Mouse (Mus musculus): ENCODE results near the gene Slc7a8.

DNA sequence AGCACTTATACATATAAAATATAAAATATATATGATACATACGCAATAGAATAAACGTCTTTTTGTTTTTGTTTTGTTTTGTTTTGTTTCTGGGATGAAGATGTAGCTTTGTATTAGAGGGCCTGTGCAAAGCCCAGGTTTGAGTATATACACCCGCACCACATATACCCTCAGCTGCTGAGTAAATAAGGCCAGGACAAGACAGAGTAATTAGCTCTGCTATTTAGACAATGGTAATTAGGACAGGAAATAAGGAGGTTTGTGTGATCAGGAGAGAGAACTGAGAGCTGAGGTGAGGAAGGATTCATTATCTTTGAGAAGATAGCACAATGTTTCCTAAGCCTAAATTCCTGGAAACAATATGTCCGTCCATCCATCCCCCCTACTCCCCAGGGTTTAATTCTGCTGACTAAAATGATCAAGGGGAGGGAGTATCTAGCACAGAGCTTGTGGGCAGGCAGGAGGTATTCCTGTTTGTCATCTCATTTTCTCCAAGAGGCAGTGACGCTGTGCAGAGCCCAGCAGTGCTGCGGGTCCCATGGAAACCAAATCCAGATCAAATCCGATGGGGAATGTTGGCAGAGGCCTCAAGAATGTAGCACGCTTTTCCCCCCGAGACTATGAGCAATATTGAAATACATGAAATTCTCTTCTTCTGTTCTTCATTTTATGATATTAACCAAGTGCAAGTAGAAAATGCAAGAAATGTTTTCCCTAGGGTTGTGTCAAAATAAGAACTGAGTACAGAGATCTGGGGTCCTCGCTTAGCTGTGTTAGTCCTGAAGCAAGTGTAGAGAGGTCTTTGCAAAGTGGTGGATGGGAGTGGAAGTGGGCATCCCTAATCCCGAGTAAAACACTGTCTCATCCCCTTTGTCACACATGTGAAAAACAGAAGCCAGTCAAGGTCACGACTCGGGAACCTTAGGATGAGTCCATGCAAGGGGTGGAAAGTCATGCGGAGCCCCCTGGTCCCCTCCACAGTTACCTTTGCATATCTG lies 44.9 kb downstream of the Slc7a8 start:
- TF ChIP-seq CTCF (IDR thresholded peaks at IDR 0.05; ENCODE audit: low read depth): no peak
- TF ChIP-seq EP300 (IDR thresholded peaks at IDR 0.05; ENCODE audit: low read depth): no peak

Data from liver, postnatal 0 days (tissue).